Mouse (Mus musculus): Measurements from ENCODE around the gene Tnfrsf4.

- TF ChIP-seq POLR2A (IDR thresholded peaks at IDR 0.05; ENCODE audit: borderline replicate concordance, control insufficient read depth, low read depth, low read length) (no peak), CTCF (IDR thresholded peaks at IDR 0.05; ENCODE audit: control insufficient read depth, insufficient read depth, low read length) (no peak)
Observed at GRCm38 (mm10) chr4:156058826-156059225, 45.2 kb downstream of the Tnfrsf4 start.
